Mouse (Mus musculus) urinary bladder, postnatal 25 days (tissue): ENCODE measurements around the gene Hyal1.
"Not testable (repeated sequence)": the region's sequence is repeated elsewhere in the genome, so short reads cannot be mapped to it uniquely, and the experiment has no call there.

ENCODE experiments used
- DNase-seq: peaks from one replicate; pipeline ENCODE4 v3.0.0; 2022; ENCODE audit warnings: low spot score

The Hyal1 gene

GRCm38 (mm10) chr9:107550491-107551116 lies 26.1 kb upstream of the Hyal1 start:
- no peak for DNase-seq

- no peak for DNase-seq
Measured at GRCm38 (mm10) chr9:107551117-107551889, 25.4 kb upstream of the Hyal1 start, which contains the start of gene Rassf1. Gene Rassf1 (plus strand): TSS chr9:107551555.

GRCm38 (mm10) chr9:107551890-107552355 lies 24.8 kb upstream of the Hyal1 start:
- DNase-seq = no peak

GRCm38 (mm10) chr9:107552690-107553393 lies 23.9 kb upstream of the Hyal1 start:
- DNase-seq = no peak

GRCm38 (mm10) chr9:107553541-107554318 lies 23.0 kb upstream of the Hyal1 start:
- no peak for DNase-seq

GRCm38 (mm10) chr9:107554319-107554825 lies 22.4 kb upstream of the Hyal1 start:
- peak; percentile 91 for DNase-seq

GRCm38 (mm10) chr9:107555031-107555457 lies 21.7 kb upstream of the Hyal1 start:
- DNase-seq = no peak

- no peak for DNase-seq
Measured at GRCm38 (mm10) chr9:107555701-107556100, 21.0 kb upstream of the Hyal1 start.

- DNase-seq = no peak
Measured at GRCm38 (mm10) chr9:107556346-107556745, 20.4 kb upstream of the Hyal1 start.

- DNase-seq = peak; percentile 87
Measured at GRCm38 (mm10) chr9:107563029-107563581, 13.6 kb upstream of the Hyal1 start, which contains the start of gene Tusc2. Gene Tusc2 (plus strand): TSS chr9:107563255.

- not testable (repeated sequence) for DNase-seq
Measured at GRCm38 (mm10) chr9:107565556-107565955, 11.2 kb upstream of the Hyal1 start.

GRCm38 (mm10) chr9:107566041-107566709 lies 10.6 kb upstream of the Hyal1 start:
- peak; percentile 82 for DNase-seq

- no peak for DNase-seq
Measured at GRCm38 (mm10) chr9:107566855-107567254, 9.9 kb upstream of the Hyal1 start.

GRCm38 (mm10) chr9:107567702-107568319 lies 8.9 kb upstream of the Hyal1 start, which contains the start of gene Hyal2:
Gene Hyal2 (plus strand): TSS chr9:107567945.
- DNase-seq = no peak

GRCm38 (mm10) chr9:107568331-107569261 lies 8.1 kb upstream of the Hyal1 start:
- DNase-seq = peak; percentile 79

GRCm38 (mm10) chr9:107569270-107569669 lies 7.5 kb upstream of the Hyal1 start:
- DNase-seq = no peak

GRCm38 (mm10) chr9:107570016-107570415 lies 6.7 kb upstream of the Hyal1 start:
- DNase-seq = no peak

GRCm38 (mm10) chr9:107570845-107571244 lies 5.9 kb upstream of the Hyal1 start:
- DNase-seq = no peak
